Mouse (Mus musculus): Measurements from ENCODE around the gene Dtx1.

Gene Dtx1

GRCm38 (mm10) chr5:120677516-120677915, 34.2 kb downstream of the Dtx1 start:
- DNase-seq (ENCODE audit: low spot score) = no peak

GRCm38 (mm10) chr5:120674229-120675145, 37.2 kb downstream of the Dtx1 start:
- no peak for DNase-seq (ENCODE audit: low spot score)

DNA sequence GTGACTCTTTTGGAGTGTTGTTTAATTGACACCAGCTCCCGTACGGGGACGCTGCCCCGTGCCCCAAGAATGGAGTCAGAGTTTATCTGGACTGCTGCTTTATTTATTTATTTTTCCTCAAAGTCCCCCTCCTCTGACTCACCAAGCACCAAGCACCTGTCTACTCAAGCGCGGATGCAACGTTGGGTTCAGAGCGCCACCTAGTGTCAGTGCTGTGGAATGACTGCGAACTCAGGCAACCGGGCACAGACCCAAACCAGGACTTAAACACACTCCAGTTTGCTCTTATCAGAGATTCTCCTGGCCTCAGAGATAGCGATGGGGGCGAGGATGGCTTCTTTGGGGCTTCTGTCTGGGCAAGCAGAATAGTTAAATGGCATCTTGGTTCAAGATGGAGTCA, 38.1 kb downstream of the Dtx1 start:
- peak; percentile 58 for DNase-seq (ENCODE audit: low spot score)

GRCm38 (mm10) chr5:120671865-120672264, 39.9 kb downstream of the Dtx1 start:
- no peak for DNase-seq (ENCODE audit: low spot score)

DNA sequence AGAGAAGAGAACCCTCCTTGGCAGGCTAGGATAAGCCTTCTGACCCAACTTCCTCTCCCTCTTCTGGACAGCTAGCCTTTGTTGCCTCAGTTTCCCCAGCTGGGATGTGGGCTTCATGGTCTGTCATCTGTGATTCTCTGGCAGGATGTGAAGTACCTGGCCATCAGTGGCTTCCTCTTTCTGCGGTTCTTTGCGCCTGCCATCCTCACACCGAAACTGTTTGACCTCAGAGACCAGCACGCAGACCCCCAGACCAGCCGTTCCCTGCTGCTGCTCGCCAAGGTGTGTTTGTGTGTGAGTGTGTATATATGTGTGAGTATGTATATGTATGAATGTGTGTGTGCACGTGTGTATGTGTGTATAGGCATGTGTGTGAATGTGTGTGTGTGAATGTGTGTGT, 41.6 kb downstream of the Dtx1 start:
- DNase-seq (ENCODE audit: low spot score) = no peak

DNA sequence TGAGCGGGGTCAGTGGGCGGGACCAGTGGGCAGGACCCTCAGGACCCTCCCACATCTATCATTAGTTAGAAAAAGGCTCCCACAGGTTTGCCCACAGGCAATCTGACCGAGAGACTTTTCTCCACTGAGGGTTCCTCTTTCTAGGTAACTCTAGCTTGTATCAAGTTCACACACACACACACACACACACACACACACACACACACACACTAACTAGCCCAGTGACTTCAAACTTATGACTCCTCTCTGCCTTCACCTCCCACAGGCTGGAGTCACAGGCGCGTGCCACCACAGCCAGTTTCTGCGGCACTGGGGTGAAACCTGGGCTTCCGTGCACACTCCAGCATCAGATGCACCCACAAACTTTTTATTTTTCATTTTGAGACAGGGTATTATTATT, 43.0 kb downstream of the Dtx1 start:
- DNase-seq (ENCODE audit: low spot score) = no peak

- DNase-seq (ENCODE audit: low spot score) = no peak
These were observed 46.8 kb downstream of the Dtx1 start for GRCm38 (mm10) chr5:120664888-120665287.

GRCm38 (mm10) chr5:120660816-120661215, 50.9 kb downstream of the Dtx1 start:
- no peak for DNase-seq (ENCODE audit: low spot score)

GRCm38 (mm10) chr5:120656281-120656751, 55.4 kb downstream of the Dtx1 start:
- no peak for DNase-seq (ENCODE audit: low spot score)

- no peak for DNase-seq (ENCODE audit: low spot score)
These were observed 57.9 kb downstream of the Dtx1 start for GRCm38 (mm10) chr5:120653873-120654272.

DNA sequence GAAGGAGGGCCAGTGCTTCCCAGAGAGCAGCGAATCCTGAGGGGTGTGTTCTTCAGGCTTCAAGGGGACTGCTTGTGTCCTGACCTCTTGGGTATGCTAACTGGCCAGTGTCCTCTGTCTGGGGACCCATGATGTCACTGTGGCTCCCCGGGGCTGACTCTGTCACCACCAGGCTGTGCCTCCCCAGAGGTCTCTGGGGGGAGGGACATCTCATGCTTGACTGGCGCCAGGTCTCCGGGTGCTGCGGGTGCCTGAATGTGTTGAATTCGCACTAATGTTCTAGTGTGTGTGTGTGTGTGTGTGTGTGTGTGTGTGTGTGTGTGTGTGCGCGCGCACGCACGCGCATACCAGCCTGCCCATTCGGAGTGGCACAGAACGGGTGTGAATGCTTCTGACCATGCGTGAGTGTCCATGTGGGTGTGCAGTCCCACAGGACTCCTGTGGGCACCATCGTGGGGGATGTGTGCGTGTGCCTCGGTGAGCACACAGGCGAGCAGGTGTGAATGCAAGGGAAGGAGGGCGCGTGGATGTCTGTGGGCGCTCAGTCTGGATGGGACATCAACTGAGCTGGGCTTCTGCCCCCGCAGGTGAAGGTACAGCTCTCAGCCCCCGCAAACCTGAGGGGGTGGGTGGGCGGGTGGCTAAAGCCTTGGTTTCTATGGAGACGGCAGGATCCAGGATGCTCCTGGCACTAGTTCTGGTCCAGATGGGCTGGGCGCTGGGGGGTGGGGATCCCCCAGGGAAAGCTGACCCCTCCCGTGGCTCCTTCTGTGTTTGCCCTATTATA, 58.6 kb downstream of the Dtx1 start:
- DNase-seq (ENCODE audit: low spot score) = no peak

DNA sequence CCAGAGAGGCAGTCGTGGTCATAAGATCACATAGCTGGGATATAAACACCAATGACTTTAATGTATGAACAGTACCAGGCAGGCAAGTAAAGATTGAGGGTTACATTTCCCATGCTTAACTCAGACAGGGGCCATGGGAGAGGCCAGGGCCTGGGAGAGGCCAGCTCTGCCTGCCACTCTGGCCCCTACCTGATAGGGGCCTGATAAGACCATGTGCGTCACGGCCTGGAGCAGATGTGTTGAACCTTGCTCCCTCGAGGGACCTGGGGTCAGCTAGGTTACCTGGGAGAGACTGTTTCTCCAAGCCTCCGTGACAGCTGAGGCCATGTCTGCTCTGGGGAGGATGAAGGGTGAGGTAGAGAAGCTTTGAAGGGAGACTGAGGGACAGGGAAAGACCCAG, 60.5 kb downstream of the Dtx1 start:
- DNase-seq (ENCODE audit: low spot score) = no peak

DNA sequence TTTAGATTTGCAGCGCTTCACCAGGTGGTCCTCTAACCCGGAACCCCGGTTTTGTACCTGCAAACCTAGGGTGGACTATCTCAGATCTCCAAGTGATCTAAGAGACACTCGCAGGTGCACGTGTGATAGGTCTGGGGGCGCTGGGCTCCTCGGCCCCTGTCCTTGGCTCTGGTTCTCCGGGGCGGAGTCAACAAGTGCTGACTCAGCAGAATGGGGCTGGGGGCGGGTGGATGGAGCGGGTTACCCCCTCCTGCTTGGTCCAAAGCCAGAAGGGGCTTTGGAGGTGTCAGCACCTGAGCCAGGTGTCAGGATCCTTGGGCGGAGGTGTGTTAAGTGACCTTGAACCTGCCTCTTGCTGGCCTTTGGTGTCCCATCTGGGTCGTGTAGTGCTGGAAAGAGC, 61.8 kb downstream of the Dtx1 start:
- DNase-seq (ENCODE audit: low spot score) = no peak

GRCm38 (mm10) chr5:120649374-120649933, 62.3 kb downstream of the Dtx1 start:
- no peak for DNase-seq (ENCODE audit: low spot score)

DNA sequence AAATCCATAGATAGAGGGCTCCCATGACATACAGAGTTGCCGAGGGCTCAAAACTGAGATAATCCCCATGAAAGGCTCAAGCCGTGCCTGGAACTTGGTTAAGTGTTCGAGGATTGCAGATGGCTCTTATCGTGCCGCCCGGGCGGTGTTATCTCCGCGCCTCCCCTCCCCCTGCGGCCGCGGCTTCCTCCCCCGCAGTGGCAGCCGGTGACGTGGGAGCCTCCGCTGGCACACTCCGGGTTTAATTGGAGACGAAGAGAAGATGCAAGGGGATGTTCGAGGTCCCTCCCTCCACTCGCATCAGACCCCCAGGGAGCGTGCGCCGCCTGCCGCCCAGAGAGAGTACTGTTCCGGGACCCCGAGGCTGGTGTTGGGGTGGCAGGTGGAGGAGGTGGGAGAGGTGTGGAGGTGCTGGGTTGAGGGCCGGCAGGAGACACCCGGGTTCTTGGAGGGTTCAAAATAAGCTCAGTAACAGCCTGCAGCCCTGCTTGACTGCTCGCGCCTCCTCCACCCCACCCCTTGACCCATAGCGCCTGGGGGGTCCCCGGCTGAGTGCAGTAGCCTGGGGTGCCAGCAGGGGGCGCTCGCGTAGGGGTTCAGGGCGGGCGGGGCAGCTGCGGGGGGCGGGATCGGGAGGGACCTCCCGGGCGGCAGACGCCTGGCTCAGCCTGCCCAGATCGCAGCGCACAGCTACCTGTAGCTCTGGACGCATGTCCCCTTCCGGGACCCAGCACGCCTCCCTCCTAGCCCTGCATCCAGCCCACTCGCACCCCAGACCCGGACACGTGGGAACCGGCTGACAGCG, 63.0 kb downstream of the Dtx1 start, which contains the start of gene Rasal1:
Gene Rasal1, plus strand, starts transcription at position 244 of the 805 bp plus-strand sequence.
- peak; percentile 45 for DNase-seq (ENCODE audit: low spot score)

DNA sequence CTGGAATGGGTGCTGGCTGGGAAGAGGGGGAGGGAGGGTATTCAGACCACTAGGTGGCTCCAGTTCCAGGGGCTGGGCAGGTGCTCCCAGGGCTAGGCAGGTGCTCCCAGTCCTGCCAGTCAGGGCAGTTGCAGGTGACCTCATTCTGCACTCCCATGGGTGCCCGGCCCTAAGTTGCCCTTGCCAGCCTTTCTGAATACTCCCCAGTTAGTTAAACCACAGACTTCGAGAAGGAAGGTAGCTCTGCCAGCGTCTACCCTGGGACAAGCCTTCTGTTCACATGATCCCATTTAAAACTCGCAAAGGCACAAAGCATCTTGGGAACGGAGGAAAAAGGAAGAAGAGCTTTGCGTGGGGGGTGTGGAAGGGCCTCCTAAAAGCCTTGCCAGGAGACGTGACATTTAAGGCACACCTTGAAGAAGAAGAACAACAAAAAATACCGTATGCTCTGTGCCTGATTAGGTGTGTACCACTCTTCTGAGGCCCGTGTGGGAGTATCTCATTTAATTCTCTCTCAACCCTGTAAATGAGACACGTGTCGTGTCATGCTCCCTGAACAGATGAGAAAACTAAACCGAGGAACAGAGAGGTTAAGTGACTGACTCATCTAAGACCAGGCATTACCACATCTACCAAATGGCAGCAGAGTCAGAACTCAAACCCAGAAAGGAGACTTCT, 63.8 kb downstream of the Dtx1 start:
- DNase-seq (ENCODE audit: low spot score) = no peak

DNA sequence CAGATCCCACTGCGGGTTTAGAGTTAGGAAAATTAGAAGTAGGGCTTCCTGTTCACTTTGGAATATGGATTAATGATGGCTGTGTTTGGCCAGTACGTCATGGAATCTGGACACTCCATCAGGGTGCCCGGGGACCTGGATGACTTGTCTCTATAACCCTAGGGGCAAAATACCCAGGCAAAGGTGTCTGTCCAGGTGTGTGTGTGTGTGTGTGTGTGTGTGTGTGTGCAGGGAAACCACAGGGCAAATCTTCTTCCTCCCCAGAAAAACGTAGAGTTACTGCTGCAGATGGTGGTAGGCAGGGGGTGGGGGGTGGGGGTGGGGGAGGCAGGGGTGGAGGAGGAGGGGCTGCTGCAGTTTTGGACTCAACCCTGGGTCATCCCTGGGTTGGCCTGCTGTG, 64.4 kb downstream of the Dtx1 start:
- DNase-seq (ENCODE audit: low spot score) = no peak

DNA sequence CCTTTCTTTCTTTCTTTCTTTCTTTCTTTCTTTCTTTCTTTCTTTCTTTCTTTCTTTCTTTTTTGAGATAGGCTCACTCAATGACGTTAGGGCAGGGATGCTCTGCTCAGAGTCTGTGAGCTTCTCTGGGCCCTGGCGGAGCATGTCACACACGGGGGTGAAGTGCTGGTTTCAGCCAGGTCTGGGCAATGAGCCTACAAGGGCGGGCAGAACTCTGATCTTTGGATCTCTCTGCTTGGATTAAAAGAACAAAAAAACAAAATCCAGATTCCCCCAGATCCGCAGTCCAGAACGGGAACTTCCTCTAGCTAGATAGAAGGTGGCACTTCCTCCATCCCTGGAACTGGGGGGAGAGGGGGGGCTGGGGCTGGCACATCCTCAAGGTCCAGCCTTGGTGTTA, 65.9 kb downstream of the Dtx1 start:
- no peak for DNase-seq (ENCODE audit: low spot score)

DNA sequence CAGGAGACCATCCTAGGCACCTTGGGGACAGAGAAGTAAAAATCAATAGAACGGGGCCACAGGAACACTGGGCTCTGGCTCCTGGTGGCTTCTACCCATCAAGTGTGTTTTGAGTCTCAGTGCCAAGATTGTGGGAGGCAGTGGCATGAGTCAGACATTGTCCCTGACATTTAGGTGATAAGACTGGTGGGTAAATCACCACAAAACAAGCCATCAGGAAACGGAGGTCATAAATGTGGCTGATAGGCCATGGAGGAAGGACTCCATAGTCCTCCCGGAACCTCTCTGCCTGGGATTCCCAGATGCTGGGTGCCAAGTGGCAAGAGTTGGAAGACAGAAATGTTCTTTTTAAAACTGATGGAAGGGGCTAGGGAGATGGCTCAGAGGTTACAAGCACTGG, 67.5 kb downstream of the Dtx1 start:
- DNase-seq (ENCODE audit: low spot score) = no peak

GRCm38 (mm10) chr5:120643365-120644085, 68.2 kb downstream of the Dtx1 start:
- no peak for DNase-seq (ENCODE audit: low spot score)

GRCm38 (mm10) chr5:120640094-120640493, 71.6 kb downstream of the Dtx1 start:
- no peak for DNase-seq (ENCODE audit: low spot score)

Data from ovary, postnatal 14 days (tissue).